Mouse (Mus musculus) frontal cortex, postnatal 10 days (tissue): Measurements from ENCODE around the gene Gtf2ird2.

ENCODE experiments used
- DNase-seq, 2 experiments: peaks; one replicate each; pipeline ENCODE4 v3.0.0; 2022; ENCODE audit warnings: low spot score in 2 of 2, mixed read lengths in 1 of 2

The Gtf2ird2 gene

DNA sequence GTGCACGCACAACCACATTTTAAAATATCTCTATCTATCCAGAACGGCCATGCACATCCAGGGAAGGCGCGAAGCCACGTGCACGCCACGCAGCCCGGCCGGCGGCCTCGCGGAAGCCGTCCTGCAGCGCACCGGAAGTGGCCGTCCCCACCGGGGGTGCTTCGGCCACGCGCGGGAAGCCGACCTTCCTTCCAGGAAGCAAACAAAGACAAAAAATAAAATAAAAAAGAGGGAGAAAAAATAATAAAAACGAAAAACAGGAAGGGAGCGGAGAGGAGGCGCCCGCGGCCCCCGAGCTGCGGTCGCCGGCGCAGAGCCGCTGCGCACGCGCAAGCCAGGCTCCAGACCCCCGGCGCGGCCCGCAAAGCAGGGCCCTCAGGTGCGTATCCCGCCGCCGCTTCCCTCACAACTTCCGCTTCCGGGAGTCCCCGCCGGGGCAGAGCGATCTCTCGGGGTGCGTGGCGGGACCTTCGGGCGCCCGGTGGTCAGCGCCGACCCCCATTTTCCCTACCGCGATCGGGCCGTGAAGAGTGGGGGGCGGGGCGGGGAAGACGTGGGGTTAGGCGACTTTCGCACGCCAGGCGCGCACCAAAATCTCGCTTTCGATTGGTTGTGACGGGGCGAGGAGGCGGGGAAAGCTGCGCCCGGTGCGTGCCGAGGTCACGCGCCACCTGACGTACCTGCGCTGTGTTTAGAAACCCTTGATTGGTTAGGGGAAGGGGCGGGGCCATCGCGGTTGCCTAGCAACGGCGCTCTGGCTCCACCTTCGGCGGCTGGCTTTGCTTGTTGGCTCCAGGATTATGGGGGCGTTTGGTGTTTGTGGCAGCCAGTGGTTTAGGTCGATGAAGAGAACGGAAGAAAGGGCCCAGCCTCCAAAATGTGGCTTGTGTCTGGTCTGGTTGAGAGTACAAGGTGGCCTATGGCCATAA is at the start of gene Gtf2ird2:
TSS of gene Gtf2ird2 (plus strand) at position 140 of the 929 bp plus-strand sequence.
- DNase-seq, result peak; percentile 99

DNA sequence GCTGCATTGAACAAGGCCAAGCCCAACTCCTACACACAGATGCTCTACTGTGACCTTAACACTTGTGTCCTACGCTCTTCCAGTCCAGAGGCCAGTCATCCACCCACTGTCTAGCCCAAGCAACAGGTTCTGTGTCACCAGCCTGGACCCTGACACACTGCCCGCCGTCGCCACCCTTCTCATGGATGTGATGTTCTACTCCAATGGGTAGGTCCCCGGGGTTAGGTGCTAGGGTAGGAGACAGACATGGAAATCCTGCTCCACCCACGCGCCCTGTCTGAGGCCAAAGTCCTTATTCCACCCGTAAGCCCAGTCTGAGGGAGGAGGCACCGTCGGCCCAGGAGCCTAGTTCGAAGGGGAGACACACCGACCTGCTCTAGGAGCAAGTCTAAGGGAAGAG is 47.8 kb upstream of the Gtf2ird2 start:
- no peak for DNase-seq

DNA sequence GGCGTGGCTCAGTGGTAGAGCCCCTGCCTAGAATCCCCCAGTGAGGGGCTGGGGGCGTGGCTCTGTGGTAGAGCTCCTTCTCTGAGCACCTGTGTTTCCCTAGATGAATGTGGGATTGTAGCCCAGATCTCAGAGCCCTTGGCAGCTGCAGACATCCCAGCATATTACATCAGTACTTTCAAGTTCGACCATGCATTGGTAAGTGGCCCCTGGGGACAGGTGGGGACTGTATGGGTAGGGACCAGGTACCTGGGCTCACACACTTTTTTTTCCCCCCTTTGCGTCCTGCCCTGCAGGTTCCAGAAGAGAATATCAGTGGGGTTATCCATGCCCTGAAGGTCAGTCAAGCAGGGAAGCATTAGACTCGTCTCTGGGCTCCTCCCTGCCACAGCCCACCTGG is 45.9 kb upstream of the Gtf2ird2 start:
- DNase-seq, result no peak

DNA sequence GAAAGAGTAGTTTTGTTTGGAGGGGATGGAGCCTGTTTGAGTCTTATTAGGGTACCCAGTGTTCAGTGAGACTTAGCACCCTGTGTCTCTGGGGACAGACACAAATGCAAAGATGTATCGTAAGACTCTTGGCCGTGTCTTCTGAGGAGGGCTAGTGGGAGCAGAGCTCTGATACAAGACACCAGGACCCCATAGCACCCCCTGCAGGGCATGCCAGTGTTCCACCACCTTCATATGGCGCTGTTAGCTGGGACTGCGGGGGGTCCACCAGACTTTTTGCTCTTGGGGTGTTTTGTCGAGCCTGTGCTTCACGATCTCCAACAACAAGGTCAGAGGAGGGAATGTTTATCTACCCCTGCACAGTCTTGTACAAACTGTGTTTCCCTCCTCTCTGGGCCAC is 44.4 kb upstream of the Gtf2ird2 start:
- DNase-seq, result no peak

DNA sequence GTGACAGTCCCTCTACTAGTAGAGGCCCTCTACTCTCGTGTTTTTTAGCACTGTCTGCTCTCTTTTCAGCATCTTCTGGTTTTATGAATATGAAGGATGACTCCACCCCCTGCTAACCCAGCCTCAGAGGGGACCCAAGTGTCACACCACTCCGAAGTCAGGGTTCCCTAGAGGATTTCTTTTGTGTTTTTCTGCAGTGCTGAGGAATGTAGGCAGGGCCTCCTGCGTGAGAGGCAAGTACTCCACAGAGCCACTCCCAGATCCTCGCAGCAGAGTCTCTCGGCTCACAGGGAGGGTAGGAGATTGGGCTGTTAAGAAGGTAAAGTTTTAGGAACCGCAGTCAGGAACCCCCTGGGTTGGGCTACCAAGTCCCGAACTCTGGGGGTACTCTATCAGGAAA is 42.6 kb upstream of the Gtf2ird2 start:
- DNase-seq, result no peak

DNA sequence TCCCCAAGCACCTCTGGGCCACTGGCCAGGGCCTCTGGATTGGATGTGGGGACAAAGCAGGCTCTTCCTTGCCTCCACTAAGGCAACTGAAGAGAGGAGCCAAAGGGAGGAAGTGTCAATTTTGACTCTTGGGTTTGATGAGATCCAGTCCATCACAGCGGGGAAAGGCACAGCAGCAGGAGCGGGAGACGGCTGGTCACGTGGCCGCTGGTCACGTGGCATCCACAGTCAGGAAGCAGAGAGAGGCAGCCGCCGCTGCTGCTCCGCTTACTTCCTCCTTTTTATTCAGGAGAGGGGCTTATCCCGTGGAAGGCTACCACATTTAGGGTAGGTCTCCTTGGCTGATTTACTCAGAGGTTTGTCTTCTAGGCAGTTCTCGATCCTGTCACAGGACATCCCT is 41.4 kb upstream of the Gtf2ird2 start:
- no peak for DNase-seq

DNA sequence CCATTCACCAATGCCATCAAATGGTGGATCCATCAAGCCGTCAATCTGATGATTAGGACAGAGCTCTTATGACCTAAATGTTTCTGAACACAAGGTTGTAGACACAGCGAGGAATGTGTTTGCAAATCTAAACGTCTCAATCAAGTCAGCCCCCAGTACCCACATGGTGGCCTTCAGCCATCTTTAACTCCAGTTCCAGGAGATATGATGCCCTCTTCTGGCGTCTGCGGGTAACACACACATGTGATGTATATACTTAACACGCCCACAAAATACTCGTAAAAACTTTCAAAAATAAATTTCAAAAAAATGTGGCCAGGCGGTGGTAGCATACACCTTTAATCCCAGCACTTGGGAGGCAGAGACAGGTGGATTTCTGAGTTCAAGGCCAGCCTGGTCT is 38.8 kb upstream of the Gtf2ird2 start:
- DNase-seq, result no peak

DNA sequence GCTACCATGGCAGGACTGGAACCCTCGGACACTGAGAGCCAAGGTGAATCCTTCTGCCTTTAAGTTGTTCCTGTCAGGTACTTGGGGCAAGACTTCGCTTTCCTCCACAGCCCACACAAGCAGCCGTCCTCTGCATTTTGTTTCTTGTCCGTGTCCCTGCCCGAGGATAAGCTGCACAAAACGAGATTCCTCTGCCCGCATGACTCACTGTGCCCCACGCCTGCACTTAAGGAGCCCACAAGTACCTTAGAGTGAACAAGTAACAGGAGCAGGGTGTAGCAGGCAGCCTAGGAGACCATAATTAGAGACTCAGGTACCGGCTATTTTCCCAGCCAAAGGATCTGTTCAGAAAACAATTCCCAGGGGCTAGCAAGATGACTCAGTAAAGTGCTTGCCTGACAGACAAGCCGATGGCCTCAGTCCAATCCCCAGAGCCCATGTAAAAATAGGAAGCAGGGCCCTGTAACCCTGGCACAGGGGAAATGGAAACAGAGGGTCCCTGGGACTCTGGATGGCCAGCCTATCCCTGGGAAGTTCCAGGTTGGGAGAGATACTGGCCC is 36.5 kb upstream of the Gtf2ird2 start:
- no peak for DNase-seq

DNA sequence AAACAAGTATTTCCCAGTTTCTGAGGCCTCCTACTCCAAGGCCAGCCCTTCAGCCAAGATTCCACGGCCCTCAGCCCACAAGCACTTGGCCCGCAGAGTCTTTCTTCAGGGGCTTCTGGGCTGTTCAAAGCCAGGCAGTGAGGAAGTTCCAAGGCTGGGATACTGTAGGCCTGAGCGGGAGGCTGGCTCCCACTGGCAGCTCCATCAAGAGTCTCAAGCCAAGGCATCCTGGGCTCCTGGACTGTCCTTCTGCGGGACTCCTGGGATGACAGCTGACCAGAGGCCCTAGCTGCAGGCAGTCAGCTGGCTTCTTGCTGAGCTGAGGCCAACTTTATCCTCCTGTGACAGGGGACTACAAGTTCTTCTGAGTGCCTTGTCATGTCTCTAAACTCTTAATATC is 35.7 kb upstream of the Gtf2ird2 start:
- no peak for DNase-seq

DNA sequence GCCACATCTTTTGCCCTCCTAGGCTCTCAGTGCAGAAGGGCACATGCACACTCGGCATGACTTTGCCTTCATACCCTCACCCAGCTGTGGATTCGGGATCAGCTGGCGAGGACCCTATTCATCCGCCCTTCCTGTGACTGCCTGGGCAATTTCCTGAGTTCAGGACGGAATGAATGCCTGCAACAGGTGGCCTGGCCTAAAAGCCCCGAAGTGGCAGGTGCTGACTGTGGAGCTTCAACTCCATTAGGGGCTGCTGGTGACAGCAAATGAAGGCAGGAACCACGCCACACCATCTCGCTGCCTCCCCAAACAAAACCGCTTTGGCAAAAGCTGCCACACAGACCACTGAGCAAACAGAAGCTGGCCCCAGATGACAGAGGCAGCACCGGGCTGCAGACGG is 31.9 kb upstream of the Gtf2ird2 start:
- no peak for DNase-seq

DNA sequence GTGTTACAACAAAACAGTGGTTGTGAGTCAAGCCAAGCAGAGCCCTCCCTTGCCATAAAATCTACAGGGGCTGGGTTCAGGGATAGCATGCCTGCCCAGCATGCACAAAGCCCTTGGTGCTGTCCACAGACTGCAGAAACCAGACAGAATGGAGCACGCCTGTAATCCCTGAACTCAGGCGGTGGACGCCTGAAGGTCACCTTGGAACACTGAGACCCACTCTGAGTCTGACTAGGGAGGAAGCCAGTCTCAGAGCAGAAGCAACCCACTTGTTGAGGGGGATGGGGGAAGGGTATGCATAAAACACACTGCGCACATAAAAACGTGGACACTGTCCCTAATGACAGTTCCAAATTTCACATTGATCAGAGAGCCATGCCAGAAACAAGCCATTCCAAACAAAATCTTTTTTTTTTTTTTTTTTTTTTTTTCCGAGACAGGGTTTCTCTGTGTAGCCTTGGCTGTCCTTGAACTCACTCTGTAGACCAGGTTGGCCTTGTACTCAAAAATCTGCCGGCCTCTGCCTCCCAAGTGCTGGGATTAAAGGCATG is 27.8 kb upstream of the Gtf2ird2 start:
- no peak for DNase-seq

DNA sequence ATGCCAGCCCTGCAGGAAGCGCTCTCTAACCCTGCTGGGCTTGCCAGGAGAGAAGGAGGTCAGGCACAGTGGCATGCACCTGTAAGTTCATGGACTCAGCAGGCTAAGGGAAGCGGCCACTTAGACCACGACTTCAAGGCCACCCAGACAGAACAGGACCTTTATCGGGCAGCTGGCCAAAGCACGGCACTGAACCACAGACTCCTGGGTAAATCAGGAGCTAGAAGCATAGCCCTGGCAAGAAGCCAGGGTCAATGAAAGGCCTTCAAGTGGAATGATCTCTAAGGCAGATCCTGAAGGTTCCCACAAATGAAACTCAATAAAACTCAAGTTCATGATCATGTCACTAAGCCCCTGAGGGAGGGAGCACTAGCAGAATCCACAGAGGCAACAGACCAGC is 19.1 kb upstream of the Gtf2ird2 start:
- no peak for DNase-seq

DNA sequence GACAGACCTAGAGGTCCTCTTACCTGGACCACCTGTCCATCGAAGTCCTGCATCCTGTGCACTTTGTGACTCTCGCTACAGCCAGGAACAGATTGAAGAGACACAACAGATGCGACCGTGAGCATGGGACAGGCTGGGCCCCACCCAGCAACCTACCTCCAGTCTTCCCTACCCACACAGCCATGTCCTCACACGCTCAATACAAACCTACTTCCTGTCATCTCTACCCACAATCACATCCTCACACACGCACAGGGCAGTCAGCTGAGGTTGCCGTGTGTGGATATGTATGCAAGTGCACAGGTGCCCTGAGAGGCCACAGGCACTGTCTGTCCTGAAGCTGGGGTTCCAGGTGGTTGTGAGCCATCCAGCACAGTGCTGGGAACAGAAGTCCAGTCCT is 17.2 kb upstream of the Gtf2ird2 start:
- no peak for DNase-seq

DNA sequence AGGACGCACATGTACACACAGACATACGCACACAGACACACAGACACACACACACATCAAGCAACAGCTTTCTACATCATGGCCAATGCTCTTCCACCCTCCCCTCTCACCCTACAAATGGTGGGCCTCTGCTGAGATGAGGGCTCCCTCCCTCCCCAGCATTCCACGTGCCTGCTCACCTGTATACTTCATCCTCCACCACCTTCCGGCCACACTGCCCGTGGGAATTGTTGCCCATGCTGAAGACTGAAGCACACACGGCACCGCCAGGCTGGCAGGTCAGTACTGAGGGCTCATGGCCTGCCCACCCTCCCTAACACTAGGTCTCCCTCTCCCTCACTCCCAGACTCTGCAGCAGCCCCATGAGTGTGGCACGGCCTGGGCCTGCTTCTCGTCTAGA is 15.8 kb upstream of the Gtf2ird2 start:
- no peak for DNase-seq

DNA sequence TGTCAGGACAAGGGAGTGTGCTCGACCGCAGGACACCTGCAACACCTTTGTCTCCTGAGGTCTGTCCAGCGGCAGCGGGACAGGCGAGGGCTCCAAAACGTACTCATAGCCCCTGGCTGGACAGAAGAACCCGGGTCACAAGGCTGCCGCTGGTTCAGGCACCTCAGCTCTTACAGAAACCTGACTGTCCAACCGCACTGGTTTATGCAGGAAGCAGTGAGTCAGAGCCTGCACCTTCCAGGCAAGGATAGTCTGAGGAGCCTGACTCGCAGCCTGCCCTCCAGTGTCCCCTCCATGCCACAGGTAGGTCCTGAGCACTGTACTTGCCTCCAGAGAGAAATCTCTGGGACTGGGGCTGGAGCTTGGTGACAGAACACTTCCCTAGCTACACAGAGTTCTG is 14.6 kb upstream of the Gtf2ird2 start:
- no peak for DNase-seq

DNA sequence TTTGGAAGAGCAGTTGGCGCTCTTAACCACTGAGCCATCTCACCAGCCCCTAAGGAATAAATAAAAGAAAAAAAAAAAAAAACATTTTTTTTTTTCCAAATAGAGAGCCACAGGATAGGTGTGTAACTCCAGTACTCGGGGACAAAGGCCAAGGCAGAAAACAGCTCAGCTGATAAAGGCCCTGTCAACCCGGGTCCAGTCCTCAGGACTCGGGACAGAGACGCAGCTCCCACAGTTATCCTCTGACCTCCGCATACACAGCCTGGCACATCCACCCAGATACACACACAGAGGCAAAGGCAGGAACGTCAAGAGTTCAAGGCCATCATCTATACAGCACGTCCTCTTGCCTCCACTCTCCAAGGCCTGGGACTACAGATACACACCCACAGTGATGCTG is 13.7 kb upstream of the Gtf2ird2 start:
- no peak for DNase-seq

DNA sequence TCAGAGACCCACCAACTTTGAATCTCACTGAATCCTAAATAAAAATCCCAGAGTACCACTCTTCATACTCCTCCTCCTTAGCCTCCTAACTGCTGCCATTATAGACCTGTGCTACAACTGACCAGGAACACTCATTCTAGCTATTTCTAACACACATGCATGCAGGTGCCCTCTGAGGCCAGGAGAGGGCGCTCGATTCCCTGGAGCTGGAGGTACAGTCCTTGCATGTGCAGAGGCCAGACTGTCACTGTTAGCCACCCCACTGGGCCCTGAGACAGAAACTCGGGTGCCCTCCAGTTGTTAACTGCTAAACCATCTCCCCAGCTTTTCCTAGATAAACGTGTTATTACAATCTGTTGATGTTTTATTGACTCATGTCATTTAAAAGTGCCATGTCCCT is 10.6 kb upstream of the Gtf2ird2 start:
- DNase-seq, result no peak

DNA sequence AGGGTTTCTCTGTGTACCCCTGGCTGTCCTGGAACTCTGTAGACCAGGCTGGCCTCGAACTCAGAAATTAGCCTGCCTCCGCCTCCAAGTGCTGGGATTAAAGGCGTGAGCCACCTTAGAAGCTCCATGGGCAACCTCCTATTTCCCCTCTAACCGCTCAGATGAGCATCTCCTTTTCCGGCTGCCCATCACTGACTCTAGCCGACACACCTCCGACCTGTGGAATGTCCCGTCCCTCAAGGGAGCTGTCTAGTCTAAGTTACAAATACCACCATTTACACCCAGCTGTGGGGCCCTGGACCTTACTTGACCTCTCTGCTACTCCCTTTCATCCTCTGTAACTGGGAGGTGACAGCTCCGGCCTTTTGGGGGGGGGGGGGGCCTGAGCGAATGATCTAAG is 8.1 kb upstream of the Gtf2ird2 start:
- DNase-seq, result no peak

DNA sequence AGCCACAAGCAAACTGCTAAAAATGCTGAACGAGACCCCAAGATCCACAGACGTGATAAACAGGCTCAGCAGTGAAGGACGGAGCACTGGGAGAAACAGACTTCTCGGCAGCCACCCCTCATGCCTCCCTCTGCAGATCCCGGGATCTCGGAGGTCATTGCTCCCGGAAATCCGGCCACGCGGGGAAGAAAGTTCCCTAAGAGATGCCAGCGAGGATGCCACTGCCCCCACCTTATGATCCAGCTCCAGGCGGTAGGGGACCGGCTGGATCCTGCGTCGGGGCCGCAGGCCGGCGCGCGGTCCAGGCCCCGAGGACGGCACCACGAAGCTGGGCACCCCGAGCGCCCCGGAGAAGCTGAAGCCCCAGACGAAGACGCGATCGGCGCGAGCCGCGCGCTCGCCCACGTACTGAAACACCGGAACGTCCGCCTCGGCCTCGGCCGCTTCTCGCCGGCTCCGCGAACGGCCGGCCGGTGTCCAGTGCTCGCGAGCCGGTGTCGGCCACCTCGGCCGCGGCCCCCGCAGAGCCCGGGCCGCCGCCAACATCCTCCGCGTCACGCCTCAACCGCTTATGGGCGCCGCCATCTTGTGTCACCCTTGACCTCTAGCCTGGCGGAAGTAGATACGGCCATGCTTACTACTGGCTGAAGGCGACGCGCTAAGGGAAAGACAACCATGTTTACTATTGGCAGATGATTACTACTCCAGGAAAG is 7.5 kb upstream of the Gtf2ird2 start, which contains the start of gene Rcc1l:
TSS of gene Rcc1l (minus strand) at position 606 of the 713 bp plus-strand sequence.
- DNase-seq, result peak; percentile 74 to 80

DNA sequence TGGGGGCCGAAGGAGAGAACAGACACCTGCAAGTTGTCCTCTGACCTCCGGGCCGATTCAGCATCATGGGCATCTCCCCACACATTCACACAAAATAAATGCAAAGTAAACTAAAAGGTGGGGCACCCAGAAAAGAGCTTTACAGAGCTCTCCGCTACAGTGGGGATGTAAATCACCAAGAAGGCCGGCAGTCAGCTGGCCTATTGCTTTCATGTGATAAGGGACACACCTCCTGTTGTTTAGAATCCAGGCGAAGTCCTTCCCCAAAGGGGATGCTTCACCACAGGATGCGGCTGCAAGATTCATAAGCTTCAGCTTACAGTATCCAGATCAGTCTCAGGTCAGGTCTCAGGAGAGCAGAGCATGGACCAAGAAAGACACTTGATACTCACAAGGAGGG is 5.3 kb upstream of the Gtf2ird2 start:
- DNase-seq, result no peak

DNA sequence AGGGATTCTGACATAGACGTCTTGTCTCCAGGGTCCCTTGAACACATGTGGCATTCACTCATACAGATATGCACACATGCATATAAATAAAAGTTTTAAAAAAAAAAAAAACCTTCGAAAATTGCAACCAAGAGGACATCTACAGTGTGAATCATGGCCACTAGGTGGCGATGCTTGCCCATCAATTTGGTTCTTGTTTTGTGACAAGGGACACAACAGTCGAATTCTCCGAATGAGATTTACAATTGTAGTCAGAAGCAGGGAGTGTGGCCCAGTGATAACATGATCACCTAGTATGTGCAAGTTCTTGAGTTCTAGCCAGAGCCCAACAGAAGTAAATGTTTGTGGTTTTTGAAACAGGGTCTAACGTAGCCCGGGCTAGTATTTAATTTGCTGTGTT is 3.9 kb upstream of the Gtf2ird2 start:
- peak; percentile 59 to 79 for DNase-seq

DNA sequence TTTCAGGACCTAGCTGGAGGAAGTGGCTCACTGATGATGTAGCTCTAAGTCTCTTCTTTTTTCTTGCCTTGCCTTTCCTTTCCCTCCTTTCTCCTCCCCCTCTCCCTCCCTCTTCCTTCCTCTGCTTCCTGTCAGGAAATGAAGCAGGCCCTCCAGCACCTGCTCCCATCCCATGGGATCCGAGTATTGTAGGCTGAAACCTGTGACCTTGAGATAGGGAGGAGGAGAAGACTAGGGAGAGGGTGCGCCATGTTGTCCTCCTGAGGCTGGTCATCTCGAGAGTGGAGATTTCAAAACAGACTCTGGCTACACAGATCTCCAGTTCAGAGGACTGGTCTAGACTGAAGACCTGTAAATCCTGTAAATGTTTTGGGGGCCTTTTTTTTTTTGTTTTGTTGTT is 1.6 kb upstream of the Gtf2ird2 start:
- DNase-seq, result no peak
